Mouse (Mus musculus) retina, embryonic 14.5 days (tissue): ENCODE results near the gene Trp53inp2.
A peak's percentile ranks its signal among the peaks of the same experiment; 100 is the strongest.

Experiments used
- DNase-seq: peaks from one replicate; pipeline ENCODE4 v3.0.0-alpha.2; 2015; ENCODE audit warnings: low spot score

The Trp53inp2 gene

GRCm38 (mm10) chr2:155385090-155385489 is 4.2 kb downstream of the Trp53inp2 start:
- peak; percentile 89 for DNase-seq

GRCm38 (mm10) chr2:155385731-155386533 is 5.1 kb downstream of the Trp53inp2 start:
- no peak for DNase-seq

GRCm38 (mm10) chr2:155386534-155386899 is 5.7 kb downstream of the Trp53inp2 start:
- no peak for DNase-seq

- no peak for DNase-seq
These were observed 6.2 kb downstream of the Trp53inp2 start for GRCm38 (mm10) chr2:155387052-155387451.

GRCm38 (mm10) chr2:155388573-155388972 is 7.7 kb downstream of the Trp53inp2 start:
- DNase-seq: no peak

GRCm38 (mm10) chr2:155394586-155394985 is 13.7 kb downstream of the Trp53inp2 start:
- no peak for DNase-seq

- no peak for DNase-seq
These were observed 19.4 kb downstream of the Trp53inp2 start for GRCm38 (mm10) chr2:155400276-155400675.

GRCm38 (mm10) chr2:155401926-155402325 is 21.1 kb downstream of the Trp53inp2 start:
- no peak for DNase-seq

- no peak for DNase-seq
These were observed 23.8 kb downstream of the Trp53inp2 start for GRCm38 (mm10) chr2:155404635-155405034.

GRCm38 (mm10) chr2:155420911-155421310 is 40.1 kb downstream of the Trp53inp2 start:
- no peak for DNase-seq

- peak; percentile 5 for DNase-seq
These were observed 55.6 kb downstream of the Trp53inp2 start for GRCm38 (mm10) chr2:155436445-155436844.
